Mouse (Mus musculus) C2C12 (cell line): ENCODE results near the gene Slc39a11.

Experiments used
- CEBPB ChIP-seq: IDR thresholded peaks from one replicate; pipeline ENCODE4 v1.6.1; 2011; ENCODE audit warnings: low read depth, mild to moderate bottlenecking, control low read depth, moderate library complexity
- CTCF ChIP-seq: IDR thresholded peaks from one replicate; pipeline ENCODE4 v1.5.1; 2011; ENCODE audit not compliant: control insufficient read depth, insufficient read depth, insufficient read length
- FOSL1 ChIP-seq: IDR thresholded peaks from one replicate; pipeline ENCODE4 v1.8.0; 2011; ENCODE audit warnings: mild to moderate bottlenecking, low read length; ENCODE audit not compliant: poor library complexity, insufficient read depth, severe bottlenecking
- MAX ChIP-seq: IDR thresholded peaks from one replicate; pipeline ENCODE4 v1.6.1; 2011; ENCODE audit warnings: mild to moderate bottlenecking, control low read depth
- MYOD1 ChIP-seq: IDR thresholded peaks from one replicate; pipeline ENCODE4 v1.6.1; 2011; ENCODE audit warnings: low read depth; ENCODE audit not compliant: control insufficient read depth, insufficient read length
- MYOG ChIP-seq: IDR thresholded peaks from one replicate; pipeline ENCODE4 v1.6.1; 2011; ENCODE audit not compliant: control insufficient read depth, insufficient read length; ENCODE audit errors: extremely low read depth
- USF1 ChIP-seq: IDR thresholded peaks from one replicate; pipeline ENCODE4 v1.6.1; 2011; ENCODE audit warnings: low read depth, mild to moderate bottlenecking, control low read depth, moderate library complexity

DNA sequence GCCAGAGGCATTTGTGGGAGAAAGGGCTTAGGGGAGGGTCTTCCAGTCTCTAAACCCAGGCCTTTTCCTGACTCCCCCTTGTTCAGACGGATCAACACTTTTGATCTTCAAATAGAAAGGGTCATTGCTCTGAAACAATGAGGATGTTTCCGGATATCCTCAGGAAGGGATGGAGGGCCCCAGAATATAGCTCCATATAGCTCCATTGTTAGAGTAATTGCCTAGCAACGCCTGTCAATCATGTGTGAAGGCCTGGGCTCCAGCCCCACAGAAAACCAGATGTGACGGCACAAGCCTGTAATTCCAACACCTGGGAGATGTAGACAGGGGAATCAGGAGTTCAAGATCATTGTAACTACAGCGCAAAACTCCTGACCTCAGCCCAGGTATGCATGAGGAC, 214.2 kb downstream of the Slc39a11 start:
- no peak for TF ChIP-seq CTCF
- TF ChIP-seq MAX, result no peak
- TF ChIP-seq FOSL1, result no peak
- no peak for TF ChIP-seq USF1
- no peak for TF ChIP-seq CEBPB
- TF ChIP-seq MYOG, result no peak
- no peak for TF ChIP-seq MYOD1
